Mouse (Mus musculus) erythroblast, embryonic 14.5 days (primary cell): ENCODE measurements around the gene Tsga10. TPM values are rescaled to one million over a fixed set of nuclear protein-coding genes. Genes with fewer than 3 reads are reported as not detected.
A peak's percentile ranks its signal among the peaks of the same experiment; 100 is the strongest.

ENCODE experiments used
- H3K27me3 ChIP-seq: 2 replicates; pipeline ENCODE4 v1.6.1; 2012; ENCODE audit warnings: inconsistent platforms; ENCODE audit not compliant: control insufficient read depth
- H3K36me3 ChIP-seq: 2 replicates; pipeline ENCODE4 v1.6.1; 2012; ENCODE audit warnings: mild to moderate bottlenecking, inconsistent platforms; ENCODE audit not compliant: control insufficient read depth
- H3K4me1 ChIP-seq: 2 replicates; pipeline ENCODE4 v1.6.1; 2012; ENCODE audit warnings: inconsistent platforms; ENCODE audit not compliant: control insufficient read depth
- H3K4me3 ChIP-seq: replicated peaks from 2 replicates; pipeline ENCODE3; 2012; ENCODE audit warnings: moderate library complexity, mild to moderate bottlenecking, inconsistent platforms
- H3K9me3 ChIP-seq: 2 replicates; pipeline ENCODE4 v1.6.1; 2012; ENCODE audit warnings: low read length, inconsistent platforms, mixed read lengths; ENCODE audit not compliant: control insufficient read depth
- GATA1 ChIP-seq: IDR thresholded peaks from 2 replicates; pipeline ENCODE4 v1.6.1; 2012; ENCODE audit warnings: low read length, inconsistent platforms, mixed read lengths
- TAL1 ChIP-seq: IDR thresholded peaks from 3 replicates; pipeline ENCODE4 v1.6.1; 2012; ENCODE audit warnings: low read length, inconsistent platforms, mixed read lengths
- polyA plus RNA-seq: library from polyadenylated mRNA; stranded (reverse); fragments of >175 nt; gene quantifications from 2 replicates; pipeline ENCODE4 v1.2.3, GENCODE M21; 2012

Tsga10 gene
- polyA plus RNA-seq, 1 experiment, result 0.03 TPM

- Histone ChIP-seq H3K4me1 (no peaks in the 10 kb centered on the region), H3K36me3 (no peaks in the 10 kb centered on the region), H3K27me3 (no peaks in the 10 kb centered on the region), H3K9me3 (no peaks in the 10 kb centered on the region), H3K4me3 (no peak overlapping the region)
- TF ChIP-seq TAL1 (no peak), GATA1 (no peak)
Measured at GRCm38 (mm10) chr1:37729353-37729752, 136.9 kb downstream of the Tsga10 start.

GRCm38 (mm10) chr1:37728053-37728452 is 138.2 kb downstream of the Tsga10 start:
- TF ChIP-seq TAL1 (no peak), GATA1 (no peak)
- Histone ChIP-seq H3K4me1 (no peaks in the 10 kb centered on the region), H3K27me3 (no peaks in the 10 kb centered on the region), H3K9me3 (no peaks in the 10 kb centered on the region), H3K4me3 (no peak overlapping the region), H3K36me3 (no peaks in the 10 kb centered on the region)

GRCm38 (mm10) chr1:37727186-37727585 is 139.0 kb downstream of the Tsga10 start:
- Histone ChIP-seq H3K4me3 (no peak overlapping the region), H3K9me3 (no peaks in the 10 kb centered on the region), H3K4me1 (no peaks in the 10 kb centered on the region), H3K27me3 (no peaks in the 10 kb centered on the region), H3K36me3 (no peaks in the 10 kb centered on the region)
- TF ChIP-seq GATA1 (no peak), TAL1 (no peak)

- Histone ChIP-seq H3K4me3 (no peak overlapping the region), H3K4me1 (no peaks in the 10 kb centered on the region), H3K9me3 (no peaks in the 10 kb centered on the region), H3K27me3 (peaks cover 4% of the 10 kb centered on the region), H3K36me3 (no peaks in the 10 kb centered on the region)
- TF ChIP-seq GATA1 (no peak), TAL1 (no peak)
Measured at GRCm38 (mm10) chr1:37726426-37726825, 139.8 kb downstream of the Tsga10 start.

GRCm38 (mm10) chr1:37725880-37726279 is 140.3 kb downstream of the Tsga10 start:
- no peaks in the 10 kb centered on the region for H3K9me3 ChIP-seq
- no peaks in the 10 kb centered on the region for H3K4me1 ChIP-seq
- no peak overlapping the region for H3K4me3 ChIP-seq
- TF ChIP-seq GATA1, result no peak
- no peak for TF ChIP-seq TAL1
- H3K27me3 ChIP-seq, result peaks cover 8% of the 10 kb centered on the region
- H3K36me3 ChIP-seq, result no peaks in the 10 kb centered on the region

GRCm38 (mm10) chr1:37721092-37721491 is 145.1 kb downstream of the Tsga10 start:
- H3K27me3 ChIP-seq, result peaks cover 39% of the 10 kb centered on the region
- H3K4me3 ChIP-seq, result no peak overlapping the region
- TF ChIP-seq GATA1, result no peak
- no peak for TF ChIP-seq TAL1

GRCm38 (mm10) chr1:37719761-37720640 is 146.2 kb downstream of the Tsga10 start, which contains the start of gene 2010300C02Rik:
Gene 2010300C02Rik, minus strand, starts transcription at chr1:37720085.
- peaks cover 39% of the 10 kb centered on the region for H3K27me3 ChIP-seq
- TF ChIP-seq TAL1 (no peak), GATA1 (no peak)
- H3K9me3 ChIP-seq, result no peaks in the 10 kb centered on the region; the same call in 1 of the 2 replicates
- H3K4me3 ChIP-seq, result peak within 1 kb of the TSS; percentile 34
- H3K36me3 ChIP-seq, result no peaks in the 10 kb centered on the region
- H3K4me1 ChIP-seq, result no peaks in the 10 kb centered on the region

More at GRCm38 (mm10) chr1:37721092-37721491, 145.1 kb downstream of the Tsga10 start:
- Histone ChIP-seq H3K9me3 (no peaks in the 10 kb centered on the region; the same call in 1 of the 2 replicates), H3K36me3 (no peaks in the 10 kb centered on the region), H3K4me1 (no peaks in the 10 kb centered on the region)

- TF ChIP-seq TAL1 (no peak), GATA1 (no peak)
- peaks cover 41% of the 10 kb centered on the region for H3K27me3 ChIP-seq
- H3K9me3 ChIP-seq, result no peaks in the 10 kb centered on the region; the same call in 1 of the 2 replicates
- peak overlapping the region; percentile 24 for H3K4me3 ChIP-seq
- H3K4me1 ChIP-seq, result no peaks in the 10 kb centered on the region
- no peaks in the 10 kb centered on the region for H3K36me3 ChIP-seq
Measured at GRCm38 (mm10) chr1:37719030-37719723, 147.1 kb downstream of the Tsga10 start.

GRCm38 (mm10) chr1:37718516-37718915 is 147.7 kb downstream of the Tsga10 start:
- Histone ChIP-seq H3K9me3 (no peaks in the 10 kb centered on the region; the same call in 1 of the 2 replicates), H3K27me3 (peaks cover 41% of the 10 kb centered on the region), H3K4me3 (no peak overlapping the region), H3K4me1 (no peaks in the 10 kb centered on the region), H3K36me3 (no peaks in the 10 kb centered on the region)
- TF ChIP-seq GATA1 (no peak), TAL1 (no peak)
